Mouse (Mus musculus): Measurements from ENCODE around the gene Psmb2. TPM values are rescaled to one million over a fixed set of nuclear protein-coding genes. Genes with fewer than 3 reads are reported as not detected.

The Psmb2 gene
- polyA plus RNA-seq (2012; rRNA removed; ENCODE audit: low replicate concordance), result 129 TPM in 2 replicates

GRCm38 (mm10) chr4:126677054-126678003, at the start of gene Psmb2:
TSS of gene Psmb2 (plus strand) at chr4:126677630.

GRCm38 (mm10) chr4:126736001-126736414, 58.6 kb downstream of the Psmb2 start, which contains the start of gene Tfap2e:
TSS of gene Tfap2e (minus strand) at chr4:126736240.

GRCm38 (mm10) chr4:126753268-126754230, 76.1 kb downstream of the Psmb2 start, which contains the start of the genes Ncdn and AU040320:
TSS of gene Ncdn (minus strand) at chr4:126753438.
TSS of gene AU040320 (plus strand) at chr4:126753544.

Other genes starting within 250 kb of the Psmb2 start
- gene Ago3, start 248.1 kb upstream of the Psmb2 start, polyA plus RNA-seq (2012; rRNA removed; ENCODE audit: low replicate concordance), result 8.4 and 9.4 TPM in 2 replicates
- gene Ago1, start 209.0 kb upstream of the Psmb2 start, polyA plus RNA-seq (2012; rRNA removed; ENCODE audit: low replicate concordance), result 4.1 and 10.2 TPM in 2 replicates
- gene Ago4, start 144.2 kb upstream of the Psmb2 start, polyA plus RNA-seq (2012; rRNA removed; ENCODE audit: low replicate concordance), result 0.34 TPM in 2 replicates
- 0.19 and 0.32 TPM in 2 replicates for gene Clspn, start 120.7 kb upstream of the Psmb2 start, polyA plus RNA-seq (2012; rRNA removed; ENCODE audit: low replicate concordance)
- gene 5730409E04Rik, start 67.8 kb upstream of the Psmb2 start, polyA plus RNA-seq (2012; rRNA removed; ENCODE audit: low replicate concordance), result 3.1 and 3.6 TPM in 2 replicates
- gene Tfap2e, start 58.6 kb downstream of the Psmb2 start, polyA plus RNA-seq (2012; rRNA removed; ENCODE audit: low replicate concordance), result not detected in 2 replicates
- 26.0 and 28.1 TPM in 2 replicates for gene Ncdn, start 75.8 kb downstream of the Psmb2 start, polyA plus RNA-seq (2012; rRNA removed; ENCODE audit: low replicate concordance)
- gene AU040320, start 75.9 kb downstream of the Psmb2 start, polyA plus RNA-seq (2012; rRNA removed; ENCODE audit: low replicate concordance), result 87.3 and 170 TPM in 2 replicates